Mouse (Mus musculus): Measurements from ENCODE around the gene Uhrf1. TPM values are rescaled to one million over a fixed set of nuclear protein-coding genes. Genes with fewer than 3 reads are reported as not detected.

The Uhrf1 gene
- total and polyA plus RNA-seq, 3 experiments, result 161 to 220 (median 184) TPM

GRCm38 (mm10) chr17:56292531-56293222 lies 10.4 kb upstream of the Uhrf1 start, which contains the start of gene Plin3:
TSS of gene Plin3 (minus strand) at chr17:56292873.
- no peak within 1 kb of the TSS for H3K4me3 ChIP-seq (replicated peaks in 1 of 3; ENCODE audit: low read depth in 2 of 3, low read length in 2 of 3, poor library complexity in 1 of 3)
- H3K36me3 ChIP-seq (replicated peaks in 1 of 2; ENCODE audit: control insufficient read depth in 1 of 2, insufficient read depth in 1 of 2, low read length in 1 of 2), result peaks cover 0 to 2% of the 10 kb centered on the region in 2 experiments
- H3K4me2 ChIP-seq (ENCODE audit: insufficient read depth, low read depth, poor library complexity, severe bottlenecking), result no peak within 1 kb of the TSS
- no peaks in the 10 kb centered on the region for H3K27me3 ChIP-seq (replicated peaks)
- no peaks in the 10 kb centered on the region for H3K79me2 ChIP-seq (replicated peaks; ENCODE audit: control insufficient read depth, extremely low read depth, insufficient read depth, poor library complexity, severe bottlenecking)
- peaks cover 22 to 54% of the 10 kb centered on the region in 2 experiments for H3K4me1 ChIP-seq (ENCODE audit: control insufficient read depth in 1 of 2, insufficient read depth in 2 of 2)
- TF ChIP-seq JUND (conservative IDR thresholded peaks at IDR 0.05; ENCODE audit: low read depth, low read length), result no peak
- no peak for TF ChIP-seq IRF4 (IDR thresholded peaks at IDR 0.05; ENCODE audit: low read depth, low read length)
- no peak for TF ChIP-seq EP300 (IDR thresholded peaks at IDR 0.05; ENCODE audit: low read length)
- TF ChIP-seq POLR2AphosphoS2 (IDR thresholded peaks at IDR 0.05; ENCODE audit: low read depth, low read length), result no peak
- no peak for TF ChIP-seq MYC (IDR thresholded peaks at IDR 0.05; ENCODE audit: low read depth, low read length)
- no peak for TF ChIP-seq RAD21 (IDR thresholded peaks at IDR 0.05; ENCODE audit: low read depth, low read length)
- TF ChIP-seq CHD1 (IDR thresholded peaks at IDR 0.05; ENCODE audit: low read depth, low read length), result no peak
- TF ChIP-seq MXI1 (IDR thresholded peaks at IDR 0.05; ENCODE audit: low read depth, low read length), result no peak
- no peak for TF ChIP-seq MEF2A (IDR thresholded peaks at IDR 0.05; ENCODE audit: borderline replicate concordance, low read depth, low read length)
- TF ChIP-seq MAX (IDR thresholded peaks at IDR 0.05; ENCODE audit: low read length), result no peak
- TF ChIP-seq CHD2 (IDR thresholded peaks at IDR 0.05; ENCODE audit: low read length), result no peak
- TF ChIP-seq ZKSCAN1 (IDR thresholded peaks at IDR 0.05; ENCODE audit: borderline replicate concordance, low read depth, low read length), result no peak
- no peak for TF ChIP-seq CTCF (conservative IDR thresholded peaks at IDR 0.05 in 1 of 2, IDR thresholded peaks at IDR 0.05 in 1 of 2; ENCODE audit: low read depth in 2 of 2, low read length in 2 of 2)
- TF ChIP-seq ELF1 (IDR thresholded peaks at IDR 0.05; ENCODE audit: low read depth, low read length), result no peak
- dilution Hi-C loops (cut with MboI; ENCODE audit: extremely low pct_ligation_motif_present, extremely low pct_unique_long_range_greater_than_20kb, low sequenced_read_pairs), result no loop called here
- in situ Hi-C loops (cut with MboI; ENCODE audit: low pct_ligation_motif_present, low pct_unique_long_range_greater_than_20kb, low sequenced_read_pairs), result no loop called here
- peak within 1 kb of the TSS; percentile 77; the same call in 1 of the 2 replicates for H3K9ac ChIP-seq (ENCODE audit: insufficient read depth, low read depth)
- H3K9me3 ChIP-seq (replicated peaks; ENCODE audit: low read length), result no peaks in the 10 kb centered on the region
- no peak within 1 kb of the TSS for H3K27ac ChIP-seq (ENCODE audit: insufficient read depth, low read depth)
- no peak for DNase-seq (ENCODE audit: extremely low read depth)

GRCm38 (mm10) chr17:56293291-56293690 lies 9.8 kb upstream of the Uhrf1 start:
- dilution Hi-C loops (cut with MboI; ENCODE audit: extremely low pct_ligation_motif_present, extremely low pct_unique_long_range_greater_than_20kb, low sequenced_read_pairs), result no loop called here
- DNase-seq (ENCODE audit: extremely low read depth), result no peak
- no peaks in the 10 kb centered on the region for H3K79me2 ChIP-seq (replicated peaks; ENCODE audit: control insufficient read depth, extremely low read depth, insufficient read depth, poor library complexity, severe bottlenecking)
- H3K9me3 ChIP-seq (replicated peaks; ENCODE audit: low read length), result no peaks in the 10 kb centered on the region
- H3K4me2 ChIP-seq (ENCODE audit: insufficient read depth, low read depth, poor library complexity, severe bottlenecking), result no peak overlapping the region
- no peak overlapping the region for H3K9ac ChIP-seq (ENCODE audit: insufficient read depth, low read depth)
- no peak overlapping the region for H3K4me3 ChIP-seq (replicated peaks in 1 of 3; ENCODE audit: low read depth in 2 of 3, low read length in 2 of 3, poor library complexity in 1 of 3)
- in situ Hi-C loops (cut with MboI; ENCODE audit: low pct_ligation_motif_present, low pct_unique_long_range_greater_than_20kb, low sequenced_read_pairs), result no loop called here
- peaks cover 16 to 48% of the 10 kb centered on the region in 2 experiments for H3K4me1 ChIP-seq (ENCODE audit: control insufficient read depth in 1 of 2, insufficient read depth in 2 of 2)
- TF ChIP-seq UBTF (IDR thresholded peaks at IDR 0.05; ENCODE audit: low read depth, low read length) (no peak), SIN3A (IDR thresholded peaks at IDR 0.05; ENCODE audit: low read length) (no peak), ZMIZ1 (IDR thresholded peaks at IDR 0.05; ENCODE audit: low read depth, low read length) (no peak), POLR2AphosphoS2 (IDR thresholded peaks at IDR 0.05; ENCODE audit: low read depth, low read length) (no peak), MYC (IDR thresholded peaks at IDR 0.05; ENCODE audit: low read depth, low read length) (no peak), ELF1 (IDR thresholded peaks at IDR 0.05; ENCODE audit: low read depth, low read length) (no peak), ETS1 (conservative IDR thresholded peaks at IDR 0.05; ENCODE audit: low read depth, low read length) (no peak), CTCF (conservative IDR thresholded peaks at IDR 0.05 in 1 of 2, IDR thresholded peaks at IDR 0.05 in 1 of 2; ENCODE audit: low read depth in 2 of 2, low read length in 2 of 2) (no peak), RAD21 (IDR thresholded peaks at IDR 0.05; ENCODE audit: low read depth, low read length) (no peak)
- H3K27ac ChIP-seq (ENCODE audit: insufficient read depth, low read depth), result no peak overlapping the region
- H3K27me3 ChIP-seq (replicated peaks), result no peaks in the 10 kb centered on the region
- H3K36me3 ChIP-seq (replicated peaks in 1 of 2; ENCODE audit: control insufficient read depth in 1 of 2, insufficient read depth in 1 of 2, low read length in 1 of 2), result no peaks in the 10 kb centered on the region
